Mouse (Mus musculus) embryonic facial prominence, embryonic 13.5 days (tissue): Measurements from ENCODE around the gene Mybph. TPM values are rescaled to one million over a fixed set of nuclear protein-coding genes. Genes with fewer than 3 reads are reported as not detected.
A peak's percentile ranks its signal among the peaks of the same experiment; 100 is the strongest.

Experiments
- ATAC-seq: fragments of 200-750 bp; cut with Nextera tagmentation; 2 replicates; pipeline ENCODE4 v1.8.0; 2017; ENCODE audit warnings: low read depth; ENCODE audit not compliant: insufficient number of reproducible peaks, insufficient read depth, low FRiP score, low TSS enrichment
- H3K27ac ChIP-seq: fragments of 300-500 bp; sonication (generic); 2 replicates; pipeline ENCODE4 v1.5.1; 2015; ENCODE audit warnings: moderate library complexity, mild to moderate bottlenecking, inconsistent platforms
- H3K27me3 ChIP-seq: fragments of 300-500 bp; sonication (generic); 2 replicates; pipeline ENCODE4 v1.6.1; 2015; ENCODE audit warnings: mild to moderate bottlenecking, inconsistent platforms
- H3K36me3 ChIP-seq: fragments of 300-500 bp; sonication (generic); 2 replicates; pipeline ENCODE4 v1.6.1; 2015; ENCODE audit warnings: mild to moderate bottlenecking, inconsistent platforms
- H3K4me1 ChIP-seq: fragments of 300-500 bp; sonication (generic); 2 replicates; pipeline ENCODE4 v1.6.1; 2015; ENCODE audit warnings: inconsistent platforms
- H3K4me2 ChIP-seq: fragments of 300-500 bp; sonication (generic); 2 replicates; pipeline ENCODE4 v1.6.1; 2015; ENCODE audit warnings: moderate library complexity, mild to moderate bottlenecking, inconsistent platforms
- H3K4me3 ChIP-seq: fragments of 300-500 bp; sonication (generic); 2 replicates; pipeline ENCODE4 v1.5.1; 2015; ENCODE audit warnings: mild to moderate bottlenecking, inconsistent platforms
- H3K9ac ChIP-seq: fragments of 300-500 bp; sonication (generic); 2 replicates; pipeline ENCODE4 v1.6.1; 2015; ENCODE audit warnings: mild to moderate bottlenecking, inconsistent platforms
- H3K9me3 ChIP-seq: fragments of 300-500 bp; sonication (generic); 2 replicates; pipeline ENCODE4 v1.6.1; 2016; ENCODE audit warnings: inconsistent platforms
- WGBS: fragments of 180-500 bp; shearing (Covaris S2); methylation state at CpG from one replicate; pipeline ENCODE4 v1.1.7; 2015; ENCODE audit warnings: mixed read lengths; 5-methylcytosine and 5-hydroxymethylcytosine counted together
- polyA plus RNA-seq: library from polyadenylated mRNA; unstranded; fragments of >200 nt; fragmentation: Nextera tagmentation; extraction: Ambion mirVana; gene quantifications from 2 replicates; pipeline ENCODE4 v1.2.1, GENCODE M21; 2015

Gene Mybph
- polyA plus RNA-seq, 1 experiment from 2014 or later = 9.9 TPM

- H3K36me3 ChIP-seq = no peaks in the 10 kb centered on the region
- no peak overlapping the region for H3K9ac ChIP-seq
- H3K27ac ChIP-seq = no peak overlapping the region
- no peaks in the 10 kb centered on the region for H3K4me1 ChIP-seq
- ATAC-seq = no peak
- no peaks in the 10 kb centered on the region for H3K9me3 ChIP-seq
- no peak overlapping the region for H3K4me3 ChIP-seq
- 90% methylated on average over 7 of the region's 7 CpGs for whole genome bisulfite sequencing
- H3K27me3 ChIP-seq = no peaks in the 10 kb centered on the region
- H3K4me2 ChIP-seq = no peak overlapping the region
These were observed 29.8 kb upstream of the Mybph start for GRCm38 (mm10) chr1:134163476-134163875.

- no peak overlapping the region for H3K4me3 ChIP-seq
- WGBS = 53% methylated on average over 4 of the region's 4 CpGs
- no peak overlapping the region for H3K27ac ChIP-seq
- no peaks in the 10 kb centered on the region for H3K9me3 ChIP-seq
- no peaks in the 10 kb centered on the region for H3K4me1 ChIP-seq
- H3K9ac ChIP-seq = no peak overlapping the region
- H3K4me2 ChIP-seq = no peak overlapping the region
- ATAC-seq = no peak
- no peaks in the 10 kb centered on the region for H3K36me3 ChIP-seq
- H3K27me3 ChIP-seq = no peaks in the 10 kb centered on the region
These were observed 28.8 kb upstream of the Mybph start for GRCm38 (mm10) chr1:134164454-134164853.

- H3K4me1 ChIP-seq = no peaks in the 10 kb centered on the region
- H3K9ac ChIP-seq = no peak overlapping the region
- no peak overlapping the region for H3K4me2 ChIP-seq
- no peak overlapping the region for H3K4me3 ChIP-seq
- no peak for ATAC-seq
- 97% methylated on average over 3 of the region's 3 CpGs for WGBS
- H3K27ac ChIP-seq = no peak overlapping the region
- no peaks in the 10 kb centered on the region for H3K36me3 ChIP-seq
- no peaks in the 10 kb centered on the region for H3K27me3 ChIP-seq
- no peaks in the 10 kb centered on the region for H3K9me3 ChIP-seq
These were observed 26.7 kb upstream of the Mybph start for GRCm38 (mm10) chr1:134166547-134166946.

- Histone ChIP-seq H3K9me3 (no peaks in the 10 kb centered on the region), H3K27ac (no peak overlapping the region), H3K9ac (no peak overlapping the region), H3K4me3 (no peak overlapping the region), H3K27me3 (no peaks in the 10 kb centered on the region), H3K36me3 (no peaks in the 10 kb centered on the region), H3K4me2 (no peak overlapping the region), H3K4me1 (no peaks in the 10 kb centered on the region)
- WGBS = 39% methylated on average over 14 of the region's 14 CpGs
- ATAC-seq = no peak
These were observed 25.6 kb upstream of the Mybph start for GRCm38 (mm10) chr1:134167416-134168305.

- H3K27ac ChIP-seq = no peak overlapping the region
- H3K36me3 ChIP-seq = no peaks in the 10 kb centered on the region
- no peak overlapping the region for H3K4me2 ChIP-seq
- 87% methylated on average over 3 of the region's 3 CpGs for WGBS
- H3K4me3 ChIP-seq = no peak overlapping the region
- no peaks in the 10 kb centered on the region for H3K4me1 ChIP-seq
- ATAC-seq = no peak
- no peak overlapping the region for H3K9ac ChIP-seq
- no peaks in the 10 kb centered on the region for H3K27me3 ChIP-seq
- no peaks in the 10 kb centered on the region for H3K9me3 ChIP-seq
These were observed 24.7 kb upstream of the Mybph start for GRCm38 (mm10) chr1:134168567-134168966.

- H3K9me3 ChIP-seq = no peaks in the 10 kb centered on the region
- ATAC-seq = no peak
- WGBS = 81% methylated on average over 8 of the region's 8 CpGs
These were observed 24.1 kb upstream of the Mybph start for GRCm38 (mm10) chr1:134168985-134169697.

GRCm38 (mm10) chr1:134173081-134173480, 20.2 kb upstream of the Mybph start:
- no peak overlapping the region for H3K27ac ChIP-seq
- 52% methylated on average over 7 of the region's 7 CpGs for WGBS
- no peaks in the 10 kb centered on the region for H3K36me3 ChIP-seq
- no peaks in the 10 kb centered on the region for H3K9me3 ChIP-seq
- H3K4me1 ChIP-seq = no peaks in the 10 kb centered on the region
- H3K27me3 ChIP-seq = no peaks in the 10 kb centered on the region
- no peak for ATAC-seq
- H3K9ac ChIP-seq = no peak overlapping the region
- no peak overlapping the region for H3K4me2 ChIP-seq
- no peak overlapping the region for H3K4me3 ChIP-seq

More at GRCm38 (mm10) chr1:134168985-134169697, 24.1 kb upstream of the Mybph start:
- Histone ChIP-seq H3K27me3 (no peaks in the 10 kb centered on the region), H3K4me2 (no peak overlapping the region), H3K4me3 (no peak overlapping the region), H3K27ac (no peak overlapping the region), H3K4me1 (no peaks in the 10 kb centered on the region), H3K9ac (no peak overlapping the region), H3K36me3 (no peaks in the 10 kb centered on the region)

- ATAC-seq = no peak
- H3K9me3 ChIP-seq = no peaks in the 10 kb centered on the region
- H3K27me3 ChIP-seq = no peaks in the 10 kb centered on the region
- no peaks in the 10 kb centered on the region for H3K4me1 ChIP-seq
- no peak overlapping the region for H3K4me3 ChIP-seq
- no peak overlapping the region for H3K9ac ChIP-seq
- H3K36me3 ChIP-seq = no peaks in the 10 kb centered on the region
- no peak overlapping the region for H3K4me2 ChIP-seq
- 69% methylated on average over 5 of the region's 5 CpGs for WGBS
- no peak overlapping the region for H3K27ac ChIP-seq
These were observed 15.3 kb upstream of the Mybph start for GRCm38 (mm10) chr1:134177976-134178375.

GRCm38 (mm10) chr1:134182025-134182424, 11.2 kb upstream of the Mybph start, which contains the start of gene Chil1:
Gene Chil1, plus strand, starts transcription at chr1:134182176.
- no peak within 1 kb of the TSS for H3K9ac ChIP-seq
- 28% methylated on average over 4 of the region's 4 CpGs for whole genome bisulfite sequencing
- no peak for ATAC-seq
- no peak within 1 kb of the TSS for H3K4me2 ChIP-seq
- no peaks in the 10 kb centered on the region for H3K9me3 ChIP-seq
- H3K27me3 ChIP-seq = no peaks in the 10 kb centered on the region
- H3K4me1 ChIP-seq = no peaks in the 10 kb centered on the region
- H3K4me3 ChIP-seq = no peak within 1 kb of the TSS
- no peaks in the 10 kb centered on the region for H3K36me3 ChIP-seq
- peak within 1 kb of the TSS; percentile 57 for H3K27ac ChIP-seq

GRCm38 (mm10) chr1:134184089-134184488, 9.2 kb upstream of the Mybph start:
- H3K9ac ChIP-seq = no peak overlapping the region
- H3K27ac ChIP-seq = no peak overlapping the region
- no peak overlapping the region for H3K4me2 ChIP-seq
- H3K27me3 ChIP-seq = peaks cover 8% of the 10 kb centered on the region
- ATAC-seq = no peak
- no peak overlapping the region for H3K4me3 ChIP-seq
- no peaks in the 10 kb centered on the region for H3K36me3 ChIP-seq
- WGBS = 86% methylated on average over 4 of the region's 4 CpGs
- peaks cover 6% of the 10 kb centered on the region; the same call in 1 of the 2 replicates for H3K4me1 ChIP-seq
- no peaks in the 10 kb centered on the region for H3K9me3 ChIP-seq

- Histone ChIP-seq H3K9ac (no peak overlapping the region), H3K27me3 (peaks cover 8% of the 10 kb centered on the region), H3K4me2 (no peak overlapping the region), H3K27ac (no peak overlapping the region), H3K9me3 (no peaks in the 10 kb centered on the region), H3K36me3 (no peaks in the 10 kb centered on the region), H3K4me1 (peaks cover 15% of the 10 kb centered on the region), H3K4me3 (no peak overlapping the region)
- ATAC-seq = no peak
- WGBS = 73% methylated on average over 5 of the region's 5 CpGs
These were observed 5.0 kb upstream of the Mybph start for GRCm38 (mm10) chr1:134188217-134188616.
